Mouse (Mus musculus): ENCODE data around the gene Rpl19.

Rpl19 gene

GRCm38 (mm10) chr11:98020710-98021109 is 5.8 kb upstream of the Rpl19 start:
- ATAC-seq (ENCODE audit: insufficient number of reproducible peaks, low FRiP score, low TSS enrichment) = no peak

GRCm38 (mm10) chr11:98021118-98021517 is 5.4 kb upstream of the Rpl19 start:
- ATAC-seq (ENCODE audit: insufficient number of reproducible peaks, low FRiP score, low TSS enrichment) = no peak

GRCm38 (mm10) chr11:98021565-98022252 is 4.8 kb upstream of the Rpl19 start:
- ATAC-seq (ENCODE audit: insufficient number of reproducible peaks, low FRiP score, low TSS enrichment) = no peak

GRCm38 (mm10) chr11:98022253-98022554 is 4.3 kb upstream of the Rpl19 start:
- ATAC-seq (ENCODE audit: insufficient number of reproducible peaks, low FRiP score, low TSS enrichment) = peak; percentile 31; the same call in 1 of the 2 replicates

GRCm38 (mm10) chr11:98022555-98023371 is 3.7 kb upstream of the Rpl19 start, which contains the start of gene Cacnb1:
Gene Cacnb1, minus strand, starts transcription at chr11:98023034.
- no peak for ATAC-seq (ENCODE audit: insufficient number of reproducible peaks, low FRiP score, low TSS enrichment)

GRCm38 (mm10) chr11:98024516-98024915 is 2.0 kb upstream of the Rpl19 start:
- no peak for ATAC-seq (ENCODE audit: insufficient number of reproducible peaks, low FRiP score, low TSS enrichment)

- ATAC-seq (ENCODE audit: insufficient number of reproducible peaks, low FRiP score, low TSS enrichment) = no peak
These were observed 301 bp upstream of the Rpl19 start for GRCm38 (mm10) chr11:98026248-98026569.

- 0 out of 2 replicates have a peak, but pooled peaks have one; percentile 21 for ATAC-seq (ENCODE audit: insufficient number of reproducible peaks, low FRiP score, low TSS enrichment)
These were observed 783 bp downstream of the Rpl19 start for GRCm38 (mm10) chr11:98027297-98027688.

- ATAC-seq (ENCODE audit: insufficient number of reproducible peaks, low FRiP score, low TSS enrichment) = no peak
These were observed 1.3 kb downstream of the Rpl19 start for GRCm38 (mm10) chr11:98027785-98028184.

- ATAC-seq (ENCODE audit: insufficient number of reproducible peaks, low FRiP score, low TSS enrichment) = no peak
These were observed 4.4 kb downstream of the Rpl19 start for GRCm38 (mm10) chr11:98030701-98031442.

GRCm38 (mm10) chr11:98031443-98031770 is 4.9 kb downstream of the Rpl19 start:
- no peak for ATAC-seq (ENCODE audit: insufficient number of reproducible peaks, low FRiP score, low TSS enrichment)

GRCm38 (mm10) chr11:98034061-98034460 is 7.6 kb downstream of the Rpl19 start:
- ATAC-seq (ENCODE audit: insufficient number of reproducible peaks, low FRiP score, low TSS enrichment) = no peak

GRCm38 (mm10) chr11:98034840-98035239 is 8.3 kb downstream of the Rpl19 start:
- ATAC-seq (ENCODE audit: insufficient number of reproducible peaks, low FRiP score, low TSS enrichment) = no peak

GRCm38 (mm10) chr11:98035977-98036377 is 9.5 kb downstream of the Rpl19 start:
- ATAC-seq (ENCODE audit: insufficient number of reproducible peaks, low FRiP score, low TSS enrichment) = peak; percentile 24; the same call in 1 of the 2 replicates

GRCm38 (mm10) chr11:98037871-98038270 is 11.4 kb downstream of the Rpl19 start:
- no peak for ATAC-seq (ENCODE audit: insufficient number of reproducible peaks, low FRiP score, low TSS enrichment)

GRCm38 (mm10) chr11:98040975-98041374 is 14.5 kb downstream of the Rpl19 start:
- ATAC-seq (ENCODE audit: insufficient number of reproducible peaks, low FRiP score, low TSS enrichment) = no peak

GRCm38 (mm10) chr11:98042741-98043140 is 16.2 kb downstream of the Rpl19 start:
- ATAC-seq (ENCODE audit: insufficient number of reproducible peaks, low FRiP score, low TSS enrichment) = no peak

GRCm38 (mm10) chr11:98044074-98044473 is 17.6 kb downstream of the Rpl19 start:
- no peak for ATAC-seq (ENCODE audit: insufficient number of reproducible peaks, low FRiP score, low TSS enrichment)

- no peak for ATAC-seq (ENCODE audit: insufficient number of reproducible peaks, low FRiP score, low TSS enrichment)
These were observed 19.1 kb downstream of the Rpl19 start for GRCm38 (mm10) chr11:98045596-98045995.

- no peak for ATAC-seq (ENCODE audit: insufficient number of reproducible peaks, low FRiP score, low TSS enrichment)
These were observed 20.0 kb downstream of the Rpl19 start for GRCm38 (mm10) chr11:98046466-98046865.

GRCm38 (mm10) chr11:98047745-98048144 is 21.2 kb downstream of the Rpl19 start:
- ATAC-seq (ENCODE audit: insufficient number of reproducible peaks, low FRiP score, low TSS enrichment) = peak; percentile 74; the same call in 1 of the 2 replicates

All from cerebellum, adult (tissue).